Mouse (Mus musculus) heart, adult 2 months (tissue): ENCODE measurements around the gene Rbm19.

Source experiments
- CTCF ChIP-seq: fragments of 200-600 bp; IDR thresholded peaks from 2 replicates; pipeline ENCODE4 v1.8.1; 2022; ENCODE audit warnings: antibody characterized with exemption, mild to moderate bottlenecking, moderate library complexity
- EP300 ChIP-seq: fragments of 200-500 bp; IDR thresholded peaks from 2 replicates; pipeline ENCODE4 v1.6.1; 2011; ENCODE audit warnings: low read depth, low read length, control low read depth; ENCODE audit not compliant: insufficient read depth
- POLR2A ChIP-seq: fragments of 200-500 bp; IDR thresholded peaks from 2 replicates; pipeline ENCODE4 v1.6.1; 2011; ENCODE audit warnings: mild to moderate bottlenecking, low read depth, low read length, control low read depth; ENCODE audit not compliant: insufficient read depth

GRCm38 (mm10) chr5:120137038-120137437 lies 20.8 kb downstream of the Rbm19 start:
- no peak for TF ChIP-seq POLR2A
- no peak for TF ChIP-seq EP300
- no peak for TF ChIP-seq CTCF
